Mouse (Mus musculus) fibroblast of lung, adult 2 months (primary cell): ENCODE results near the gene Zfp202.

Experiments used
- DNase-seq: peaks from one replicate; pipeline ENCODE4 v3.0.0-alpha.2; 2011; ENCODE audit warnings: low read depth

The Zfp202 gene

DNA sequence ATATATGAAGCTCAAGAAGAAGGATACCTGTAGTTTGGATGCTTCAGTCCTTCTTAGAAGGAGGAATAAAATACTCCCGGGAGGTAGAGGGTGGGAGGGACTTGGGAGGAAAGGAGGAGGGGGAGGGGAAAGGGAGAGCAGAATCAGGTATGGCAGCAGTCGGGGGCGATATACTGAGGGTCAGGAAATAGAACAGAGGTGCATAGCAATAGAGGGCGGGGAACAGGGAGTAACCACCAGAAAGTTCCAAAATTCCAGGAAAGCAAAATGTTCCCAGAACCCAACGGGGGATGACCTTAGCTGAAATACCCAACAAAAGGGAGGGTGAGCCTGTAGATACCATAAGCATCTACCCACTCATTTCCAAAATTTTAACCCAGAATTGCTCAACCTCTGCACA is 48.2 kb downstream of the Zfp202 start:
- no peak for DNase-seq

DNA sequence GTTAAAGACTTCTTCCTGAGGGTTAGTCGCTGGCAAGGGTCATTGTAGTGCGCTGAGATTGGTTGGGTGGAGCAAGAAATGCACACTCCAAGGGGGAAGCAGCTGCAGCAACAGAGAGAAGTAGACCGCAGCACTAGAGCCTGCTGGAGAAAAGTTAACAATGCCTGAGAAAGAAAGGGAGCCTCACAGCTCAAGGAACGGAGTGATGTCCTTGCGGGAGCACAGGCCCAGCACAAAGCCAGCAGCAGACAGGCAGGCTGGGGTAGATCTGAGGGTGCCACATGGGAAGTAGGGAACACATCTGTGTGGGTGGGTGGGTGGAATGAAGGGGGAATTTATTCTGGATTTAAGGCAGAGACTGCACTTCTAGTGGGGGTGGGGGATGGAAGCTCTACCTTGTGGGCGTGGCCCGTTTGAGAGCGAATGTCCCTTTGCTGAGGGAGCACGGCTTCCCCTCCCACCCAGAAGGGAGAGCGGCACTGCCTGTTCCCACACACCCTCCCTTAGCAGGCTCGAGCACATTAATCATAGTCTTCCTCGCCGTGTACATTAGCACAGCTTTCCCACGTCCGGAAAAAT is 49.2 kb downstream of the Zfp202 start:
- DNase-seq, result no peak

DNA sequence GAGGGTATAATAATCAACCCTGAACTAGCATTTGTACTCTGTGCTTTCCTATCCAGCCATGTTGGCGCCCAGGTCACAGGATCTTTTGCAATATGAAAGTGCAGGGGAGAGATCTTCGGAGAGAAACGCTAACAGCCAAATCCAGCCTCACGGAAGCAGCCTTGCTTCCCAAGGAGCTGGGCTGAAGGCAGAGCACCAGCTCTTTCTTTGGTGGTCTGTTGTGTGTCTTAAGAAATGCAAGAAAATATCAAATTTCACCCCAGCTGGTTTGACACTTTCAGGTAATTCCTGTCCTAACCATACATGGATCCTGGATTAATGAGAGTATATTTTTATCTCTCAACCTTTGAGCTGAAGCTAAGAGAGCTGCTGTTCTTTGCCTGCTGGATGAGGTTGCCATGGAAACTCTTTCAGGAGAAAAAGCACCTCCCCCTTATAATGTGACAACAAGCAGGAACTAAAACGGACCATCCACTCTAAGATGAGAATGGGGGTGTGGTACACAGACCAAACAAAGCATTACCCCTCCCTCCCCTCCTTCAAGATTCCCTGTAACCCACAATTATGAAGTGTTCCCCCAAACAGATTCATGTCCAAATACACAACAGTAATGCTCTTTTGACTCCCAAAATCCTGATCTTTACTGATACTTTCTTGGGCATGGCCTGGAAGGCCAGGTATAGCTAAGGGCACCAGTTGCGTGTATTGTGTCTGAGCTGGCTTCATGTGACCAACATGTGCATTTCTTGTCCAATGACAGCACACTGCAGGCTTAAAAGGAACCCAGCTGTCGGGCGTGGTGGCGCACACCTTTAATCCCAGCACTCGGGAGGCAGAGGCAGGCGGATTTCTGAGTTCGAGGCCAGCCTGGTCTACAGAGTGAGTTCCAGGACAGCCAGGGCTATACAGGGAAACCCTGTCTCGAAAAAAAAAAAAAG is 50.1 kb downstream of the Zfp202 start:
- no peak for DNase-seq

DNA sequence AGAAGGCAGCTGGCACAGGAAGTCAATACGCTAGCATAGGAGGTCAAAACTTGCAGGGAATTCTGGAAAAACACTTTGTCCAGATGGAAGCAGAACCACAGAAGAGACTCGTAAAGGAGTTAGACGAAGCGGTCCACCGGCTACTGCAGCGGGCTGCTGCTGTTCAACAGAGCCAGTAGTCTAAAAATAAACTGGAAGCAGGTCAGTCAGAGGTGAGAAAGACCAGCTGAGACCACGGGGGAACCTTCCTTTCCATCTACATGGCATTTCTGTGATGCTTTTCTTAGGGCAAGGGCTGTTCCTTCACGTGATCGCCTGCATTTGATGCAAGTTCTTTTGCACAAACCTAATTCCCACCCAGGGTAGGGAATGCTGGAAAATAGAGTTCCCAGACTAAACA is 53.4 kb downstream of the Zfp202 start:
- DNase-seq, result no peak

DNA sequence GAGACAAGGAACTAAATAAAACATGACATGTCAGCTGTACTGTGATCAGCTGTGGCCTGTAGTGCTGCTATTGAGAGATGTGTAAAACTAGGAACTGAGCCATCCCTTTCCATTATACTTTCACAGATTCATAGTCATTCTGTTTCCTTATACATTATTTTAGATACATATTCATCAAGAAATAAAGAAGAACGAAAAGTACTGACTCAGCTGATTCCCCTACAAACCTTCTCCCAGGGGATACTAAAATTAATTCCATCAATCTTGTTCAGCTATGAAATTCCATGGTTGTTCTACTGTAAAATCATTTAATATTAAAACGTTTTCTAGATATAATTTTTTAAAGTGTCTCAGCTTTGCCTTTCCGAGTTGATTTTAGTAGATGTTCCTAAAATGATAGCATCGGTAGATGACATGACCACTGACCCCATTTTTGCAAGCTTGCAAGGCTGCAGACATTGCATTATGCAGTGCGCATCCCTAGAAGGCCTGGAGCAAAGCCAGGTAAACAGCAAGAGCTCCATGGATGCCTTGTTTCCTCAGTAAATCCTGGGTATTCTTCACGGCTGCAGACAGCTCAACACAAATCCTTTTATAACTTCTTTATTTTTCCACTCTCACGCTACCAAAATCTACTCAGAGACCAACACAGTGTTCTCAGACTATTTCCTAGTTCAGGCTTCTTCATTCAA is 54.0 kb downstream of the Zfp202 start:
- DNase-seq, result no peak

DNA sequence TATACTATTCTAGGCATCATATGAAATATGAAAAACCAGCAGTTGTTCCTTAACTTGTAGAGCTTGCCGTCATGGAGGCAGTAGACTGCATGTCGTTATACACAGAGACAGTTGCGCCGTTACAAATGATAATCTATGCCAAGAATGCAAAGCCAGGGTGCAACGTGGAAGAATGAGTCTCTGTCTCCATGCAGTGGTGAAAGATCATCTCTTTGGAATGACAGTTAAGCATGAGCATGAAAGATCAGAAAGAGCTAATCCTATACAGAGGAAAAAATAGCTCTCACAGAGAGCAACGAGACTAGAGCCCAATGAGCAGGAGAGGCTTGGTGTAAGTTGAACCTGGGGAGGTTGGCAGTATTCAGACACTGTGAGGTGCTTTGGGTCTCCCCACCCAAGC is 54.6 kb downstream of the Zfp202 start:
- no peak for DNase-seq

DNA sequence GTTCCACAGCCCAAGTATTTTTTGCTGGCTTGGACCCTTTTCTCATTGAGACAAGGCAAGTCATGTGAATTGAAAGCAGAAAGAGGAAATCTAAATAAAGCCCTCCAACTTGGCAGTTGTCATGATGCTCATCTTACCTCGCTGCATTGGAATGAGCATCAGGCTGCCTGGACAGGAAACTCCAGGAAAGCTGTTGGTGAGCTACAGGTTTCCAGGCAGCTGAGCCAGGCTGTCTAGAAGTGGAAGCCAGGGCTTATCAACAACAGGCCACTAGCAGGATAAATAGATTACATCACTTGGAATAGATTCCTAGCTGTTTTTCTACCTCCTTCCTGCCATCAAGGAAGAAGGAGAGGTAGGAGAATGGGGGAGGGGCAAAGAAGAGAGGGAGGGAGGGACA is 57.0 kb downstream of the Zfp202 start:
- DNase-seq, result no peak

DNA sequence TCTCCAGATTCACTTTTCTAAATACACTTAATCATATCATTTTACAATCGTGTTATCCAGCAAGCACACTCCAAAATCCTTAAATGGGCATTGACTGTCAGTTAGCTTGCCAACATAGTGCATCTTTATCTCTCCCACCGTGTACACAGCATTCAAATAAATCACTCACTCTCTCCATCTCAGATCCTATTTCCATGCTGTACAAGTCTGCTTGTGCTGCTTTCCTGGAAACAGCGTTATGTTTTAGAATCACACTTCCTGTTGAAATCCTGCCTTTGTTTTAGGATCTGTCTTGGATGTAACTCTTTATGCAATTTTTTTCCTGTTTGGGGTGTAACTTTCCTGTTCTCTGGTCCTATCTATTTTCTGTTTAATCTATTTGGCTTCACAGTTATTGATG is 60.3 kb downstream of the Zfp202 start:
- no peak for DNase-seq
